Mouse (Mus musculus) cerebellum, postnatal 4 days (tissue): ENCODE measurements at regions not wholly inside any gene's neighbourhood (a gene's known extent, or its start where the extent isn't known, plus 50 kb on each side); places are given as distances from the start of the nearest gene placed in this dataset.

Experiments used
- DNase-seq, 2 experiments: peaks; one replicate each; pipeline ENCODE4 v3.0.0; 2022; ENCODE audit warnings: low spot score in 2 of 2, mixed read lengths in 1 of 2

DNA sequence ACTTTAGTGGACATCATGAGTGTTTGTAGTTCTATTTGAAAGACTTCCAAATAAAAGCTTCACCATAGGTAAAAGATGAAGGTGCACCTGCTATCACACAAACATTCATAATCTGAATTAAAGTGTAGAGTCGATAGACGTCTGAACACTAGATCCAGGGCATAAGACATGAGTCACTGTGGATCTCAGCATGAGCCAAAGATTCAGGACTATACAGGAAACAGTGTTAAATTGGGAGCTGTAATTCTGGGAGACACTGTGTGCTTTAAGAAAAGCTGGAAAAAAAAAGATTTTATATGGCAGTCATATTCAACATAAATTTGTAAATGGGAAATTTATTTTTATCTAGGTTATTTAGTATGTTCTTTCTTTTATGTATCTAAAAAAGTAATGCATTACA is 160.5 kb downstream of the Pdha2 start:
- no peak for DNase-seq

DNA sequence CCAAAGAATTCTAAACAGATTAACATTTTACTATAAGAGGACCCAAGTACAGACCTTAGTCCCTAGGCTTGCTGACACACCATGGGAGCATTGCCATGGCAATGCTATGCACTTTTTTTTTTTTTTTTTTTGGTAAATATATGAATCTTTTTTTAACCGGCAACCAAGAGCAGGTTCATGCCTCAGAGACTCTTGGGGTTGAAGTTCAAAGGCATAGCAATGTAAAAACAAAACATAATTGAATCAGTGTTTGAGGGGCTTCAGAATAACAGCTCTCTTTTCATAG is 197.9 kb downstream of the Pdha2 start:
- DNase-seq = no peak

DNA sequence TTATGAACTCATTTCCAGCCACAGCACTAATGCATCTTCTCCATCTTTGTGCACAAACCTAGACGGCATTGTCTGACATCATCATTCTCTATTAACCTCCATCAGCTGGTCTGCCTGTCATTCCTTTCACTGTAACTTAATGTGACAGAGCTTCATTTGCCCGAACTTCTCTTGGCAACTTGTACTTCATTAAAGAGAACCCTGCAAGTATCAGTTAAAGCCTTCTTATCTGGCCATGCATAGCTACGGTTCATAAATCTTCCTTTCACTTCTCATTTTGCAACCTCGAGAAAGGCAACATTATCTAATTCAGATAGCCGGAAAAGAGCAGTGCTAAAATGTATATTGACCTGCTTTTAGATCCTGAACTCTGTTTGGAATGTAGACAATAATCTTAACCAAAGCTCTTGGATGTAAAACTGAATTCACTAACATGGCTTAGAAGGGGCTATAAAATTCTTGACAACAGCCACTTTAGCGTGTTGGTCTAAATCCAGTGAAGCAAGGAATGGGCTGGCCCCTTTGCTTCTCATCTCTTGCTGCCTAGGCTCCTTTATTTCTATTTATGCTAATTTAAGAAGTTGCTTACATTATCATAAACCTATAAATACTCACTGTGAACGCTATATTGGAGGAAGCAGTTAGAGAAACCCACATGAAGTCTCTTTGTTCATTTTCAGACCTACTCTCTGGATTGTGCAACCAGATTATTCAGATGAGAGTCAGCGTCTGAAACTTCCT is 198.5 kb downstream of the Pdha2 start:
- no peak for DNase-seq

DNA sequence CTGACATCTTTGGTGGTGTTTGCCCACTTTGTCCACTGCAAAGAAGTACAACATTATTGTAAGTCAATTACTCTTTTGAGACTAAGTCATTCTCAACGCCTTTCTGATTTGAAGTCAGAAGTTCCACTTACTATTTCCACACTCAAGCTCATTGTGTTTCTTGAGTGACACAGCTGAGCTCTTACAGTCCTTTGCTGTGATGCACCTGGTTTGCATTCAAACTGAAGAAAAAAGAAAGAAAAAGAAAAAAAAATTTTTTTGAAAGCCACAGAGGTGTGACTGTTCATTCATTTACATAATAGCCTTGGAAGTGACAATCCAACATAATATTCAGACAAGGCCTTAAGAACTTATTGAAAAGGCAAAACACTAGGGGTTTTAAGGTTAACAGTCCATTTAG is 199.2 kb downstream of the Pdha2 start:
- DNase-seq = no peak

DNA sequence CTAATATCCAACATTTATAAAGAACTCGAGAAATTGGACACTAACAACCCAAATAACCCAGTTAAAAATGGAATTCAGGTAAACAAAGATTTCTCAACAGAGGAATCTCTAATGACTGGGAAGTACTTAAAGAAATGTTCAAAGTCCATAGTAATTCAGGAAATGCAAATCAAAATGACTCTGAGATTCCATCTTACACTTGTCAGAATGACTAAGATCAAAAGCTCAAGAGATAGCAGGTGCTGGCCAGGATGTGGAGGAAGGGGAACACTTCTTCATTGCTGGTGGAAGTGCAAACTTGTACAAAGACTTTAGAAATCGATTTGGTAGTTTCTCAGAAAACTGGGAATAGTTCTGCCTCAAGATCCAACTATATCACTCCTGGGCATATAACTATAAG is 203.4 kb downstream of the Pdha2 start:
- DNase-seq = no peak

DNA sequence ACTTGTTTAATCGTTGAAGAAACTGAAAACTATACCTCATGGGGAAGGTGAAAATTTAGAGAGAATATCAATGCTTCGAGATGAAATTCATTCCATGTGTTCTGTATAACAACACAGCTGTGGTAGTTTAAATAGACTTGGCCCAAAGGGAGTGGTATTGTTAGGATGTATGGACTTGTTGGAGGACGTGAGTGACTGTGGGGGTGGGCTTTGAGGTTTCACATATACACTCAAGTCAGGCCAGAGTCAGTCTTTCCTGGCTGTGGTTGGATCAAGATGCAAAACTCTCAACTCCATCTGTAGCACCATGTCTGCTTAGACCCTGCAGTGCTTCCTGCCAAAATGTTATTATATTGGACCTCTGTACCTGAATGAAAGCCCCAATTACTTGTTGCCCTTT is 206.3 kb downstream of the Pdha2 start:
- DNase-seq = no peak

DNA sequence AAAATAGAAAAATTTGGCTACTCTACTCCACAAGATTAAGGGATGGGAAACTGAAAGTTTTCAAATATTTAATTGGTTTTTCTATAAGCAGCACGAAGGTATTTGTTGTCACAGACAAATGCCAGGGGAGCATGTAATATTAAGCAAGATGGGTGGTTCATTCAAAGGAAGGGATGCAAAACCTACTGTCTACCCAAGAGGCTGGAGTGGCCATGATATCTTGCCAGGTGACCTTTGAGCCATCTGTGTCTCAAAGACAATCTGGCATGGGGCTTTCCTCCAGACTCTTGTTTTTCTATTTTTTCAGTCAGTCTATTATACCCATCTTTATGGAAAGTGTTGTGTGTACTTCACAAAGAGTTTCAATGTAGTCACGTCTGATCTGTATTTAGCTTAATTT is 208.6 kb downstream of the Pdha2 start:
- no peak for DNase-seq

DNA sequence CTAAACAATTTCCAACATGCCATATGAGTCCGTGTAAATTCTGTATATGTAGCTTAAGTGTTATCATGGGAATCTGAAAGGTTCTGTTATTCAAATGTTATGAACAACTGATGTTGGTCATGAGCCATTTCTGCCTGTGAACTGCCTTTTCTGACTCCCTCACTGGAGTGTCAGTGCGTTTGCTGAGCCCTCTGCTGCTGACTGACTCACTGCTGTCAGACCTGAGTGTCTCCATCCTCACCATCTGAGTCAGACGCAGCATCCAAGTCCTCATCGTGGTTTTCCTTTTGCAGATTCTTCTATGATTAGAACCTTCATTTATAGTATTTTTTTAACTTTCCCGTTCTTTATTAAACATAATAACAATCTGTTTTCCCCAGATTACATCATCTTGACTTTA is 223.9 kb downstream of the Pdha2 start:
- no peak for DNase-seq

DNA sequence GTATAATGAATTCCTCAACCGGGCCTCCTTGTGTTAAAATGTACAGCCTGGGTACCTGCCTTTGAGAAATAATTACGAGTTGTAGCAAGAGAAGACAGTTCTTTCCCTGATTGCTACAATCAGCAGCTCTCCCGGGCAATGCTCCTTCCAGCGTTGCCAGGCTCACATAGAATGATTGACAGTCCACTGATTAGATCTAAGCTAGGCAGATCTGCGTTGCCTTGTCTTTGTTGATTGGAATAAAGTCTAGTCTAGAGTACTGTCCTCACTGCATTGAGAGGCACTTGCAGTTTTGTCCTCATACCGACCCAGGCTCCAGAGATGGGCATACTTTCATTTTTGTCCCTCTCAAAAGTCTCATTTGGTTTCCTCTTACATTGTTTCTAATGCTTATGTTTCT is 238.6 kb downstream of the Pdha2 start:
- DNase-seq = no peak

DNA sequence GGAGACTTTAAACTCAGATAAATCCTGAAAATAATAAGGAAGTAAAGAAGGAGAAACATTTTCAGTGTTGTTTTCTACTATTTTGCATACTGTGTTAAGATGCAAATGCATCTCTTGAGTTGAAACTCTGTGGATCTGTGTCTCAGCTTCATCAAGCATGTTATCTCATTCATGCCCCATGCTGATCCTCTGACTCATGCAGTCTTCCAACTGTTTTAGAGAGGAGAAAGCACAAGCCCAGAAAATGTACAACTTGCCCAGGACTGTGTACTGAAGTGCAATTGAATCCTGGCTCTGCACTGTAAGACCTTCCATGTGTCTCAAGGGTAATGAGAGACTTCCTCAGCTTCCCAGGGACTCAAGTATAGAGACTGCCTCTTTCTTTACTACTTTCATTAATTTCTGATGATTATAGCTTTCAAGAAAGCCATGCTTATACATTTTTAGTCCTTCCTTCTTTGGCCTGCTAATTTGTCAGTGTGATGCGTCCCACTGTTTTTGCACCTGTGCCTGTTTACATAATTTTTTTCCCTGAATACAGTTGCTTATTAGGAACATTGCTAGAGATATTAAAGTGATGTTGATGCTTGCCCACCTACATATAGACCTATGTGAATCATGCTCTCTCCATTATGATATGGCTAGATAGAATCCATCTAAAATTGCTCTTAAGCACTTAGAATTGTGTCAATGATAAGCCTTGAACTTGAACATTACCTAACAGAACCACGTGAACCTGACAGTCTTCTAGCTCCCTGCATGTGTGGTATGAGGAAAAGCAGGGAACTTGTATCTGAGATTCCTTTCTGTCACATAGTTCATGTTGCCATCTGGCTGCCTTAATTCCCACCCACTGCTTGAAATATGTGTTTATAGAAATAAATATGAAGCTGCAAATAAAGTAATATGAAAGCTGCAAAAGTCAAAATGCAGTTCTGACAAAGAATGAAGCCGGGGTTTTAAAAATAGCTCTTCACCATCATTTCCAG is 242.0 kb downstream of the Pdha2 start:
- no peak for DNase-seq

DNA sequence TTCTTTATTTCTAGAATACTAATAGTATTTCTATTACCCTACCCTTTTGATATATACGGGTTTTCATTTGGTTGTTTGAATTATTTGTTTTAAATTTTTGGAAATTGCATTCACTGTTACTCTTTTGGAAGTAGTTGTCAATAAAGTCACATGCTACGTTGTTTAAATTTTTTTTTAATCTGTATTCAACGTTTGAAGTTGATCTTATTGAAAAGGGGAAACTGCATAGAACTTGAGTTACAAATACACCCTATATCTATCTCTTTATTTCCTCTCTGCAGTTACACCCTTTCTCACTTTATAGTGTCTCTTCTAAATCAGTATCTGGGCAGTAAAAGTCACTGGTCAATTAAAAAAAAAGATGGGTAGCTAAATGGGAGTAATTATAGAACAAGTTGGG is 243.6 kb downstream of the Pdha2 start:
- DNase-seq = no peak

DNA sequence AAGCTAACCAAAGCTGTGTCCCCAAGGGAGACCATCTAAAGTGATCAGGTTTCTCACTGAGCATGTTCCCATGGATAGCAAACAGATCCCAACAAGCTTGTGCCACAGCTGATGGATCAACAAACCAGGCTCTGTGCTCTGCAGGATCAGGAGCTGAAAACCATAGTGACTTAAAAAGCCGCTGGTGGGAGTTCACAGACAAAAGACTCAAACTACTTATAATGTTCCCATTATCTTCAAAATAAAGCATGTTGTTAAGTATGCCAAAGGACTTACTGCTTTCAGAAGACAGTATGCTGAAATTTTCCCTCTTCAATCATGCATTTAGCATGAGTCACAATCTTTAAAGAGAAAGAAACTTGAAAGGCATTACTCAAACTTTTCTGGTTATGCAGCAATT is 254.5 kb downstream of the Pdha2 start:
- no peak for DNase-seq

DNA sequence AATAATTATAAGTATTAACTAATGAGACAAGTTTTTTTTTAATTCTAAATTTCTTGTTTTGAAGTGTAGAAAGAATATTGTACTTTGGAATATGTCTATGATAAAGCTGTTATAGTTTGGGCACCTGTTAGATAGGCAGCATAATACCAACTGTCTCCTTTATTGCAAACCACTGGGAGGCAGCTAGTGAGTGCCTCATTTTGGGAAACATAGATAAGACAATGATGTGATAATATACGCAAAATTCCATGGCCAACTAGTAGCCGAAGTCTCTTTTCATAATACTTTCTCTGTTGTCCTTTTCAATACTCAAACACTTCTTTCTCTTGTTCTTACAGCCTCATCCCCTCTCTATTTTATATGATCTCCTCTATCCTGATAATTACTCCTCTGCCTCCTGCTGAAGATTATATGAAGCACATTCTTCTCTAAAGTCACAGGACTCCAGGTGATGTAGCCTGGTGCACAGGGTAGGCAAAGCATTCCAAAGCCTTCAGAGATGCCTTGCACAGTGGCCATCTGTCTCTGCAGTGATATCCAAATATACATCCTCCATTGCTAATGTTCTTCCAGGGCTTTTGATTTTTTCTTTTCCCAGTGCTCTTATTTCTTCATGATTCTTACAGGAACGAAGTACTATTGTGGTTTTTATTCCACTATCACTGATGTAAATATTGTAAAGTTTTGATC is 259.9 kb downstream of the Pdha2 start:
- DNase-seq = no peak

DNA sequence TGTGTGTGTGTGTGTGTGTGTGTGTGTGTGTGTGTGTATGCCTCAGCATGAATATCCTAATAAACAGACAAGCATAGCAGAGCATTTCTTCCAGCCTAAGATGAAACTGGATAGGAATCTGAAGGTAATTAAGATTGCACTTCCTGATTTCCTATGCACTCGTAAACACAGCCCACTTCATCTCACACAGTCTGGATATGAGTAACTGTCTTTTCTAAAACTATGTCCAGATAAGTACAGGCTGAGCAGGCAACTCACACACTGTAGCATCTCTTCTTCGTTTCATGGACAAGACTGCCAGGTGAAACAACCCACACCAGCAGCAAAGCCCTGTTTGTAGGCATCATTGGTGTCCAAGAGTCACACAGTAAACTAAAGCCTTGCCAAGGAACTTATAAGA is 261.1 kb downstream of the Pdha2 start:
- no peak for DNase-seq

DNA sequence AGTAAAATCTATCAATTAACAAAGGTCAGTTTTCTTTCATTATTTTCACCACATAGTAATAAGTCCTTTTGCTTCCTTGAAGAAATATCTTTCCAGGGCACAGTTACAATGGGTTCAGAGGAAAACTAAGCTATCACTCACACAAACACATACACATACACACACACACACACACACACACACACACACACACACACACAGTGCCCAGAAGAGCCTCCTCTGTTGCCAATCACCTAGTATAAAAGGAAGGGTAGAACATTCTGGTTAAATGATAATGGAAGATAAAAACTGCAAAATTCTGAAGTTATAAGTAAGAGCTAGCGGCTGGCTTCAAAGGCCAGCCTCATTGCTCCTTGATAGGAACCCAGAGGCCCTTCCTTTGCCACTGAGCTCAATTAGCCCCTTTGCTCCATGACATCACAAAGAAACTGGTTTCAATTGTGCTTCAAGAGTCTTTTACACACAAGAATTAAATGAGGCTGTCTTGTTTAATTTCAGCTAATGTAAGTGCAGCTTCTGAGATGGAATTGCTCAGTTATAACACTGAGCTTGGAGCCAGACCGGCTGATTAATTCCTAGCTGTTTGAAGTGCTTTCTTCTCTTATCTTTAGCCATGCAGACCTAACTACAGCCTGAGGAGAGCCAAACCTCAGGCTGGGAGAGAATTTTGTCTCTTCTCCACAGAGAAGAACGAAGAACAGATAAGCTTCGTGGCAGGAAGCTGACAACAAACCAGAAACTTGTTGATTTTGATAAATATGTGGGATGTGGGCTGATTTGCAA is 262.1 kb downstream of the Pdha2 start:
- no peak for DNase-seq

DNA sequence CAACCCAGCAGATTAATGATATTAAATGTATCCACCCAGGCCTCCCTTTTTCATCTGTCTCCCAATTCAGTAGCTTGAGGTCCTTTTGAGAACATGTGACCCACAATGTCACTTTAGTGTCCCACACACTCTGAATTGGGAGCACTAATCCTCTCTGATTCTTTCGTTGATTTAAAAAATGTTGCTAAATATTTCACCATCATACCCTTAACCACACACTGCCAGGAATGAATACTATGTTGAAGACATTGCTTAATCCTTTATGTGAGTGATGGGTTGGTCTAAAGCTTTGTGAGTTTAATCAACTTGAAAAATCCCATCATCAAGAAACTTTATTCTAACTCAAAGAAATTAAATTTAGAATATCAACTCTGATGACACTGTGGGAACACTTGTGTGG is 269.7 kb downstream of the Pdha2 start:
- no peak for DNase-seq

DNA sequence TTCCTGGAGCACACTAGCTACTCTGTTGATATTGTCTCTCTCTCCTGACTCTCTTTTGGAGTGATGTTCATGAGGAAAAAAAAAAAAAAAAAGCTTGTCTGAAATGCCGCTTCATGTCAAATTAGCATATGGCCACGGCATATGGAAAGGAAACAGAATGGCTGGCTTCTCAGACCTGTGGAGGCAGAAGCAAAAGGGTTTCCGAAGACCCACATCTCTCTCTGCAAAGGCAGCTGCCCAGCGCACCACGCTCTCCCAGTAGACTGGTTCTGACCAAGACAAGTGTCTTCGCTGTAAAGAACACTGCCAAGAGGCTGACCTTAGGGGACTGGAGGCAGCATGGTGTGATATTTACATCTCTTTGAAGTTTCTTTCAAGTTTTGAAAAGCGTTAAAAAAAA is 270.3 kb downstream of the Pdha2 start:
- peak in 1 of 2 experiments; percentile 10 for DNase-seq

DNA sequence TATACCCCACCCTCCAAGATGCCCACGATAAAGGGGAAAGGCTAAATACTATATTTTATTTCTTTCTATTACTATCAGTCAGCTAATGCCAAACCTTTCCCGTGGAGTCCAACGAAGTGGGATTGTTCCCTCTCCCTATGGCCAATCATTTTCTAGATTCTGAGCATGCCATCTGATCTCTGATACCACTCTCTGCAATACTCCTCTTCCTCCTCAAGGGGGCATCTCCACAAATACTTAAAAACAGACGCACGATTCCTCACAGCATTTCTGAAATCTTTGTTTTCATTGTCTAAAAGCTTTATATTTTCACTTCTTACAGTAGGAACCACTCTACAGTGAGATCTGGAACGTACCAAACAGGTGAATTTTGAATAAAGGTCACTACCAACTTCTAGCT is 270.8 kb downstream of the Pdha2 start:
- no peak for DNase-seq

DNA sequence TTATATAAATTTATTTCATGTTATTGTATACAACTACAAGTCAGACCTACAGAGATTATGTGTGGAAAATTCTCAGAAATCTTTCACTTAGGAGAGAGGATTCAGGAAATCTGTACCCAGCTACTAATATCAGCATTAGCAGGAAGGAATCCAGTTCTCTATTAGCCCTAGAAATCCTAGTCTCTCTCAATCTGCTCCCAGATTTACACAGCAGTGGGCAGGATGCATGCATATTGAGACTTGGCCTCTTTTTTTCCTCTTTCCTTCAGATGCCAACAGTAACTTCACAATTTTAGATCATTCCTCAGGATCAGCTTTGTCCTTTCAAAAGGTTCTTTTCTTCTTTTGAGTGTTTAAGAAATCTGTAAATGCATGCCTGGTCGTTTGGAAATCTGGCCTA is 279.0 kb downstream of the Pdha2 start:
- no peak for DNase-seq

DNA sequence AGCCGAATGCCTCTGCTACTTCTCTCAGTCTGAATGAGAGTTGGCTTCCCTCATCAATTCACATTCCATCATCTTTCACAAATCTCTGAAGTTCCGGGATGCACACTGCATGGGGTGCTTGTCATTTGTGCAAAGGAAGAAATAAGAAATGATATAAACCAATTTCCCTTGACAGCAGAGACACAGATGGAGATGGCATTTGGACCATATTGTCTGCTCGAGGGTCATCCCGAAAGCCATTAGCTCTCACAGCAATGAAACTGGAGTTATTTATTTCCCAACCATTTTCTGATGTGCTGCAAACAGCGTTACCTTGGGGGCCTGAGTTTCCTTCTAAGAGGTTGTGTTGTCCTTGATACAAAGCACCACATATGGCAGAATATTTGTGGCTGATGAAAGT is 285.5 kb downstream of the Pdha2 start:
- DNase-seq = no peak

DNA sequence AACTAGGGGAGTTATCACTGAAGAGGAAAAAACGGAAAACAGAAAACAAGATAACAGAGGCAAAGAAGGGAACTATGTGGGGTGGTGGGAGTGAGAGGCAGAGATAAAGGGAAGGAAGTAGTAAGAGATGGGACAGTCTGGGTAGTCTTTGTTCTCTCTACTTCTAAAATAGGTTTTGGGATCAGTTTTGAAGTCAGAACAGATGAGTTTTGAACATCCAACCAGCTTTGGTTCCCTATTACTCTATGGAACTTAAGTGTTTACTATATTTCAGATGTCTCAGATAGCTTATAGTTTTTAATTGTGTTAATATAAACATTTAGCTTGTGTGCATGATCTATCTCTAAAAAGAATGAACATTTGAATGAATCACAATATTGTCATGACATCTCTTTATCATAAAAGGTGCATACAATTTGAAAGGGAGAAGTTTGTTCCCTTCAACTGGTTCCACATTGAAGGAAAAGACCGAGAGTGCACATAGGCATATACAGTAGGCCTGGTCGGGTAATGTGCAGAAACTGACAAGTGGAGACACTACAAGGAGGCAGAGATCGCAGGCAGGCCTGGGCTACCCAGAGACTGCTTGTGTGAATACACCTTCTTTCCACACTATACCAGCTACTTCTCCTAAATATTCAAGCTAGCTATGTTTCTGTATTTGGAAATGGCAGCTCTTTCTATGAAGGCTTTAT is 335.8 kb downstream of the Pdha2 start:
- no peak for DNase-seq
